Mouse (Mus musculus) heart, postnatal 0 days (tissue): ENCODE results near the gene 2900011O08Rik. TPM values are rescaled to one million over a fixed set of nuclear protein-coding genes. Genes with fewer than 3 reads are reported as not detected.

ENCODE experiments used
- ATAC-seq: fragments of 200-750 bp; cut with Nextera tagmentation; 2 replicates; pipeline ENCODE4 v1.8.0; 2017; ENCODE audit warnings: low read depth, moderate number of reproducible peaks, moderate library complexity; ENCODE audit not compliant: insufficient read depth
- DNase-seq: peaks from one replicate; pipeline ENCODE4 v3.0.0-alpha.2; 2016; ENCODE audit warnings: low spot score
- H3K27ac ChIP-seq: fragments of 300-500 bp; sonication (generic); 2 replicates; pipeline ENCODE4 v1.5.1; 2014; ENCODE audit warnings: low read depth, mild to moderate bottlenecking
- H3K27me3 ChIP-seq: fragments of 300-500 bp; sonication (generic); 2 replicates; pipeline ENCODE4 v1.6.1; 2014; ENCODE audit warnings: low read length, mixed read lengths; ENCODE audit not compliant: control insufficient read depth, insufficient read depth
- H3K36me3 ChIP-seq: fragments of 300-500 bp; sonication (generic); replicated peaks from 2 replicates; pipeline ENCODE4 v1.6.1; 2014; ENCODE audit warnings: low read length, mixed read lengths; ENCODE audit not compliant: control insufficient read depth, insufficient read depth
- H3K4me1 ChIP-seq: fragments of 300-500 bp; sonication (generic); 2 replicates; pipeline ENCODE4 v1.6.1; 2014; ENCODE audit warnings: antibody characterized with exemption; ENCODE audit not compliant: control insufficient read depth, insufficient read depth
- H3K4me2 ChIP-seq: fragments of 300-500 bp; sonication (generic); 2 replicates; pipeline ENCODE4 v1.6.1; 2014; ENCODE audit warnings: low read depth, mild to moderate bottlenecking, low read length, moderate library complexity
- H3K4me3 ChIP-seq: fragments of 300-500 bp; sonication (generic); 2 replicates; pipeline ENCODE4 v1.5.1; 2014; ENCODE audit warnings: low read depth, low read length
- H3K9ac ChIP-seq: fragments of 300-500 bp; sonication (generic); replicated peaks from 2 replicates; pipeline ENCODE4 v1.6.1; 2014; ENCODE audit warnings: low read depth, low read length, mixed read lengths
- H3K9me3 ChIP-seq: fragments of 300-500 bp; sonication (generic); replicated peaks from 2 replicates; pipeline ENCODE4 v1.6.1; 2016; ENCODE audit warnings: low read length; ENCODE audit not compliant: control insufficient read depth
- CTCF ChIP-seq: IDR thresholded peaks from 2 replicates; pipeline ENCODE4 v1.5.1; 2016; ENCODE audit warnings: antibody characterized with exemption, control low read depth, low read depth
- EP300 ChIP-seq: IDR thresholded peaks from 2 replicates; pipeline ENCODE4 v1.6.1; 2016; ENCODE audit warnings: antibody characterized with exemption, low read depth
- WGBS: fragments of 180-500 bp; shearing (Covaris S2); extraction: QIAGEN DNeasy Blood & Tissue Kit; methylation state at CpG from one replicate; pipeline ENCODE4 v1.1.7; 2014; 5-methylcytosine and 5-hydroxymethylcytosine counted together
- polyA plus RNA-seq: library from polyadenylated mRNA; unstranded; fragments of >200 nt; fragmentation: Nextera tagmentation; extraction: Ambion mirVana; gene quantifications from 2 replicates; pipeline ENCODE4 v1.2.1, GENCODE M21; 2015
- total RNA-seq: library from RNA; depleted of rRNA; stranded (reverse); fragments of >200 nt; gene quantifications from 2 replicates; pipeline ENCODE4 v1.2.3, GENCODE M21; 2014; ENCODE audit warnings: low replicate concordance

The 2900011O08Rik gene
- total and polyA plus RNA-seq, 2 experiments from 2014 or later: 0.04 to 0.07 TPM

- H3K27me3 ChIP-seq: no peaks in the 10 kb centered on the region
- ATAC-seq (no peak), DNase-seq (no peak)
- no peak overlapping the region for H3K4me2 ChIP-seq
- TF ChIP-seq CTCF (no peak), EP300 (no peak)
- no peaks in the 10 kb centered on the region for H3K36me3 ChIP-seq
- no peaks in the 10 kb centered on the region for H3K4me1 ChIP-seq
- H3K4me3 ChIP-seq: no peak overlapping the region
- WGBS: 44% methylated on average over 8 of the region's 8 CpGs
- H3K9me3 ChIP-seq: no peaks in the 10 kb centered on the region
- no peak overlapping the region for H3K27ac ChIP-seq
- no peak overlapping the region for H3K9ac ChIP-seq
Observed at GRCm38 (mm10) chr16:14003386-14004130, 17.2 kb downstream of the 2900011O08Rik start.

GRCm38 (mm10) chr16:14004170-14004569 lies 17.8 kb downstream of the 2900011O08Rik start:
- ATAC-seq (no peak), DNase-seq (peak; percentile 14)
- H3K9ac ChIP-seq: no peak overlapping the region
- no peak overlapping the region for H3K4me3 ChIP-seq
- TF ChIP-seq CTCF (peak; percentile 48), EP300 (no peak)
- H3K4me1 ChIP-seq: no peaks in the 10 kb centered on the region
- H3K4me2 ChIP-seq: no peak overlapping the region
- H3K36me3 ChIP-seq: no peaks in the 10 kb centered on the region
- 35% methylated on average over 3 of the region's 3 CpGs for WGBS
- H3K27ac ChIP-seq: no peak overlapping the region
- H3K27me3 ChIP-seq: no peaks in the 10 kb centered on the region
- H3K9me3 ChIP-seq: no peaks in the 10 kb centered on the region

- Histone ChIP-seq H3K9me3 (no peaks in the 10 kb centered on the region), H3K27me3 (no peaks in the 10 kb centered on the region), H3K4me1 (no peaks in the 10 kb centered on the region), H3K4me3 (no peak overlapping the region), H3K9ac (no peak overlapping the region), H3K4me2 (no peak overlapping the region), H3K27ac (no peak overlapping the region), H3K36me3 (no peaks in the 10 kb centered on the region)
- WGBS: 63% methylated on average over 2 of the region's 2 CpGs
- DNase-seq (no peak), ATAC-seq (no peak)
- TF ChIP-seq EP300 (no peak), CTCF (no peak)
Observed at GRCm38 (mm10) chr16:14004726-14005125, 18.3 kb downstream of the 2900011O08Rik start.

- H3K4me3 ChIP-seq: no peak overlapping the region
- no peaks in the 10 kb centered on the region for H3K4me1 ChIP-seq
- no peaks in the 10 kb centered on the region for H3K27me3 ChIP-seq
- H3K36me3 ChIP-seq: no peaks in the 10 kb centered on the region
- DNase-seq: no peak
- H3K4me2 ChIP-seq: no peak overlapping the region
- H3K9ac ChIP-seq: no peak overlapping the region
- H3K9me3 ChIP-seq: no peaks in the 10 kb centered on the region
- H3K27ac ChIP-seq: no peak overlapping the region
- no peak for TF ChIP-seq CTCF
- no peak for TF ChIP-seq EP300
- WGBS: 66% methylated on average over 4 of the region's 4 CpGs
- no peak for ATAC-seq
Observed at GRCm38 (mm10) chr16:14005266-14005665, 18.9 kb downstream of the 2900011O08Rik start.

GRCm38 (mm10) chr16:14008081-14008480 lies 21.7 kb downstream of the 2900011O08Rik start:
- H3K9me3 ChIP-seq: no peaks in the 10 kb centered on the region

GRCm38 (mm10) chr16:14008708-14009107 lies 22.3 kb downstream of the 2900011O08Rik start:
- TF ChIP-seq EP300: no peak
- no peak for TF ChIP-seq CTCF
- H3K27me3 ChIP-seq: no peaks in the 10 kb centered on the region

More at GRCm38 (mm10) chr16:14008081-14008480, 21.7 kb downstream of the 2900011O08Rik start:
- no peak overlapping the region for H3K27ac ChIP-seq
- ATAC-seq (no peak), DNase-seq (no peak)
- no peaks in the 10 kb centered on the region for H3K27me3 ChIP-seq
- H3K9ac ChIP-seq: no peak overlapping the region
- no peaks in the 10 kb centered on the region for H3K36me3 ChIP-seq
- H3K4me2 ChIP-seq: no peak overlapping the region
- 76% methylated on average over 2 of the region's 2 CpGs for WGBS
- no peak overlapping the region for H3K4me3 ChIP-seq
- no peak for TF ChIP-seq EP300
- TF ChIP-seq CTCF: no peak
- no peaks in the 10 kb centered on the region for H3K4me1 ChIP-seq

More at GRCm38 (mm10) chr16:14008708-14009107, 22.3 kb downstream of the 2900011O08Rik start:
- Histone ChIP-seq H3K4me2 (no peak overlapping the region), H3K4me3 (no peak overlapping the region), H3K36me3 (no peaks in the 10 kb centered on the region), H3K4me1 (no peaks in the 10 kb centered on the region), H3K9ac (no peak overlapping the region), H3K9me3 (no peaks in the 10 kb centered on the region), H3K27ac (no peak overlapping the region)
- ATAC-seq: no peak
- no peak for DNase-seq
